Mouse (Mus musculus) E14TG2a.4 (cell line): ENCODE results near the gene Mturn.

Source experiments
- H3K27me3 ChIP-seq: 2 replicates; pipeline ENCODE4 v1.6.1; 2014; ENCODE audit warnings: low read length, control low read depth; ENCODE audit not compliant: insufficient read depth
- H3K36me3 ChIP-seq: 2 replicates; pipeline ENCODE4 v1.6.1; 2014; ENCODE audit warnings: low read length, control low read depth; ENCODE audit not compliant: insufficient read depth
- H3K4me1 ChIP-seq: replicated peaks from 2 replicates; pipeline ENCODE4 v1.6.1; 2014; ENCODE audit warnings: low read depth, low read length, control low read depth
- H3K4me3 ChIP-seq: replicated peaks from 2 replicates; pipeline ENCODE4 v1.5.1; 2014; ENCODE audit warnings: mild to moderate bottlenecking, low read length
- H3K9me3 ChIP-seq: 2 replicates; pipeline ENCODE4 v1.6.1; 2014; ENCODE audit warnings: low read length, control low read depth
- CTCF ChIP-seq: conservative IDR thresholded peaks from 2 replicates; pipeline ENCODE4 v1.5.1; 2014; ENCODE audit warnings: low read length
- NANOG ChIP-seq: IDR thresholded peaks from 2 replicates; pipeline ENCODE4 v1.6.1; 2014; ENCODE audit warnings: borderline replicate concordance, low read length, mixed read lengths
- POU5F1 ChIP-seq: IDR thresholded peaks from 2 replicates; pipeline ENCODE4 v1.6.1; 2014; ENCODE audit warnings: low read length, borderline replicate concordance

The Mturn gene

DNA sequence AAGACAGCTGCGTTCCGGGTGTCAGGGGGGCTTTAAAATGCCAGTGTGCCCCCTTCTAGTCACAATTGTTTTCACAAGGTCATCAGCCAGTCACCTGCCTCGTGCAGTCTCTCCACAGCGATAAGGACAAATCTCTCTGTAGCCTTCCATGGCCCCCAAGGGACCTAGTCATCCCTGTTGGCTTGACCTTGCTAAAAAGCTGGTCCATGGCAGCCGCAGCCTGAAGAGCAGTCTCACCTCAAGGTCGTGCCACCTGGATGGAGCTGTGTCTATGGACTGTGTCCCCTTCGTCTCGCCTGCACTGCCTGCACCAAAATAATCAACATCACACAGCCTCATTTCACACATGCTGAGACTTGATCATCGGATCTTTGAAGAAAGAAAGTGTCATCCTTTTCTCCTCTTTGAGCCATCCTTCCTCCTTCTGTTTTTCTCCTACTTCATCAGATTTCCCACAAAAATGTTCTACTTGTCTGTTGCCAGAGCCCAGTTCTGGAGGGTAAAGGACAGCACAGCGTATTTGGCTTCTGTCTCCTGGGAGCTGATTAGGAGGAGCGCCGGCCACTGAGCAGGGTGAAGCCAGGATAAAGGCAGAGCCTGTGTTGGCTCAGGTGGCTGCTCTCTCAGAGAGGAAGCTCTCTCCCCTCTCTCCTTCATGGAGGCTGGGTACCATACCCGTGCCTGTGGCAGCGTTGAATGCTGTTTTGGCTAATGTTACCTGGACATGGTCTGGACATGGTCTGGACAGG is 10.1 kb downstream of the Mturn start:
- Histone ChIP-seq H3K27me3 (peaks cover 5% of the 10 kb centered on the region; the same call in 1 of the 2 replicates), H3K9me3 (no peaks in the 10 kb centered on the region), H3K4me3 (no peak overlapping the region), H3K36me3 (peaks cover 27% of the 10 kb centered on the region), H3K4me1 (peaks cover 40% of the 10 kb centered on the region)
- TF ChIP-seq NANOG (no peak), POU5F1 (no peak), CTCF (no peak)

DNA sequence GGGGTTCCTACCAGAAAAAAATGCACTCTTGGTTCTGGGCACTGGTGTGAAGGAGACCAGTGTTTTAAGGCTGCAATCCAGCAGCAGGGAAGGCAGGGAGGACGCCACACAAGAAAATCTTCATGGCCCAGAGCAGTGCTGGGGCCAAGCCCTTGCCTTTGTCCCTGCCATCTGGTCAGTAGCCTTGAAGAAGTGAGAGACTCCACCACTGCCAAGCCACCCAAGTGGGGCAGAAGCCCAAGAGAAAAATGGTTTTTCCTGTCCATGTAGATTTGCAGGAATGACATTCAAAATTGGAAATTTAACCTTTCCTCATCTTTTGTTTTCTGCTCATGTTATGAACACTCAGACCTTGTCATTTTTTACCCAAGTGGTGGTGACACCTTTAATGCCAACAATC is 10.8 kb downstream of the Mturn start:
- Histone ChIP-seq H3K4me1 (peaks cover 46% of the 10 kb centered on the region), H3K9me3 (no peaks in the 10 kb centered on the region), H3K36me3 (peaks cover 27% of the 10 kb centered on the region), H3K4me3 (no peak overlapping the region), H3K27me3 (peaks cover 5% of the 10 kb centered on the region; the same call in 1 of the 2 replicates)
- TF ChIP-seq NANOG (no peak), POU5F1 (no peak), CTCF (no peak)

DNA sequence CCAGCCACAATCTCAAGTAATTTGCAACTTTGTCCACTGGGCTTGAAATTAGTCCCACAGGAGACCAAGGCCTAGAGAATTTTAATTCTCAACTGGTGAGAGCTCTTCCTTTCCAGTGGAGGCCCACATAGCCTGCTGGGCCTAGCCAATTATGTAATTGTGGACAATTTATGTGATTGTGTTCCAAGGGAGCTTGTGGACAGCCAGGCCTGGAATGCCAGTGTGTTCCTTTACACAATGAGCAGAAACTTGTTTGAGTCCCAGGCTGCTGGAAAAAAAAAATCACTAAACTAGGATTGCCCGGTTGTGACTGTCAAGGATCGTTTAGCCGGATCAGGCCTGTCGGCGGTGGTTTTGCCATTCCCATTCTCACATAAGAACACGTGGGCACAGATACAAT is 11.9 kb downstream of the Mturn start:
- Histone ChIP-seq H3K27me3 (peaks cover 5% of the 10 kb centered on the region; the same call in 1 of the 2 replicates), H3K4me3 (no peak overlapping the region)

DNA sequence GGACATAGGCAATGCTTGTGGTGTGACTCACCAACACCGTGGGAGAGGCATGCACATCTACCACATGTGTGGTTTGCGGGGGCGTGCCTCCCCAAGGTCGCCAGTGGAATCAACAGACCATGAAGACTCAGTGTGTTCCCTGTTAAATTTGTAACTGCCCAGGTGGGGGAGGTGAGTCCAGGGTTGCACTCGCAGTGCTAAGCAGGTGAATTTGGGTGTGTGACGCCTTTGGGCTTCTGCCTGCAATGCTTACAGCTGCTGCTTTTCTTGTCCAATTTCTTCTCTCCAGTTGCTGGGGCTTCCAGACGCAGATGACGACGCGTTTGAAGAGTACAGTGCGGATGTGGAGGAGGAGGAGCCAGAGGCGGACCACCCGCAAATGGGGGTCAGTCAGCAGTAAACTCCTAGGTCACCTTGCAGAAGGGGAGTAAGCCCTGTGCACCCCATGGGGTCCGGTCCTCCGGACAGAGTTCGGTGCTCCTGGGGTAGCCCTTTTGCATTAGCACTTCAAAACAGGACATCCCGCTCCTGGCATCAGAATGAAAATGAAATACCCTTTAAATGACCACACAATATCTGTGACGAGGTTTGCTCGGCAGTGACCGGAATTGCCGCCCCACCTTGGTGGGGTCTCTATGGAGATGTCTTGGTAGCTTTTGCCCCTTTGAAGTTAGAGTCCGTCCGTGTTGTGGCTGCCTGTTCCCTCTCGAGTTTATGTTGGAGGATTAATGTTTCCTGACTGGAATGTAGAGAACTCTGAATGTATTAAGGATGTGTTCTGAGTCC is 17.5 kb downstream of the Mturn start:
- Histone ChIP-seq H3K4me3 (peak overlapping the region; percentile 62), H3K4me1 (peaks cover 71% of the 10 kb centered on the region), H3K36me3 (no peaks in the 10 kb centered on the region), H3K9me3 (no peaks in the 10 kb centered on the region), H3K27me3 (peaks cover 25% of the 10 kb centered on the region; the same call in 1 of the 2 replicates)
- TF ChIP-seq POU5F1 (no peak), CTCF (no peak), NANOG (no peak)

More for the DNA sequence above, 11.9 kb downstream of the Mturn start:
- H3K4me1 ChIP-seq, result peaks cover 43% of the 10 kb centered on the region
- TF ChIP-seq NANOG (no peak), CTCF (no peak), POU5F1 (no peak)
- no peaks in the 10 kb centered on the region for H3K9me3 ChIP-seq
- H3K36me3 ChIP-seq, result peaks cover 27% of the 10 kb centered on the region

DNA sequence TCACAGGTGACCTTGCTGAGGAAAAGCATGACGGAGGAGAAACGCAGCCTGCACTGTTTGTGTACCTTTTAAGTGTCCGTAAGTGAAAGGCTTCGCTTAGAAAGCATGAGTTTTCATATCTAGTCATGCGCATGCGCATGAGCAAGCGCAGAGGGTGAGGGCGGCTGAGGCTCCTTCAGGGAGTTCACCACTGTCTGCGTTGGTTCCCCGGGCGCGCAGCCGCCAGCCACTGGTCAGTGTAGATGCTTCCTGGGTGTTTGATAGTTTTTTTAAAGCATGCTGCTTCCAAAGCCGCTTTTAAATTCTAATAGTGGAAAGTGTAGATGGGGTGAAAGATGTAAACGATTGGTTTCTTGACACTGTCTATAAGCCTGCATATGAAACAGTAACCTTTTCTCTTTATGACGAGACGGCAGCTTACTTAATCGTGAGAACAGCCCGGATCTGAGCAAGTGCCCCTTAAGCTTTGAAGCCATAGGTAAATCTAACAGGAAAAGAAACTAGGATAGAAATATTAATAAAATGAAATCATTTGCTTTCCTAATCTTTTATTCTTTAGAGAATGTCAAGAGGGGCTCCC is 18.1 kb downstream of the Mturn start:
- TF ChIP-seq POU5F1 (no peak), NANOG (no peak), CTCF (no peak)
- Histone ChIP-seq H3K27me3 (peaks cover 25% of the 10 kb centered on the region; the same call in 1 of the 2 replicates), H3K36me3 (no peaks in the 10 kb centered on the region), H3K4me3 (peak overlapping the region; percentile 62), H3K4me1 (peaks cover 77% of the 10 kb centered on the region), H3K9me3 (no peaks in the 10 kb centered on the region)

DNA sequence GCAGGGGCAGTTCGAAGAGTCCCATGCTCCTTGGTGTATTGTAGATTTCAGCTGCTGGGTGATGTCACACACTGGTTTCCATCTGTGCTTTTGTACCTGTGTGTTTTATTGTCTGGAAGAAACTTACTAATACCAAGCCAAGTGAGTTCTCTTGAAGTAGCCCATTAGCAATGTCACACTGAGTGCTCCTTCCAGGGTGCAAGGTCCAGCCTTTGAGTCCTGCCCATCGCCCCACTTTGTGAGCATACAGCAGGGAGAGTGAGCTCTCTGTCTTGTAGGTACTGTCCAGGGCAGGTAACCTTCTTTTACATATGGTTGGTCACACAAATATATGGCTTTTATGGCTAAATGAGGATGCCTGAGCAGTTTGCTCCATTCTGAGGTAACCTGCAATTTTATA is 19.1 kb downstream of the Mturn start:
- Histone ChIP-seq H3K9me3 (no peaks in the 10 kb centered on the region), H3K27me3 (peaks cover 25% of the 10 kb centered on the region; the same call in 1 of the 2 replicates), H3K36me3 (no peaks in the 10 kb centered on the region), H3K4me3 (no peak overlapping the region), H3K4me1 (peaks cover 86% of the 10 kb centered on the region)
- TF ChIP-seq NANOG (no peak), POU5F1 (no peak), CTCF (no peak)

DNA sequence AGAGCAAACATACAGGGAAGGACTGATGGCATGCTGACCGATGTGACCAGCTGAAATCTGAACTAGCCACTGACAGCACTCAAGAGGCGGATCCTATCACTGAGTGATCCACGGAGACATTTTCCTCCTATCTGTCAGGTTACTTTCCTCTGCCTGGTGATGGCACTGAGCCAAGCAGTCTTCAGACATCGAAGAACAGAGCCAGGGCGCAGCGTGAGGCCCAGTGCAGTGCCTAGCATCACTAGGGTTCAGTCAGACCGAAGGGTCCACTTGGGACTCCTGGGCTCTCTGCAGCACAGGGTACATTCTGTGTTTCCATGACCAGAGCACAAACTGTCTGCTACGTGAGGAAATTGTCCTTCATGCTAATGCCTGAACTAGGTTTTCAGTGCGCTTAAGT is 20.5 kb downstream of the Mturn start:
- H3K4me3 ChIP-seq, result no peak overlapping the region
- H3K4me1 ChIP-seq, result peaks cover 95% of the 10 kb centered on the region
- H3K9me3 ChIP-seq, result no peaks in the 10 kb centered on the region
- no peaks in the 10 kb centered on the region for H3K36me3 ChIP-seq
- TF ChIP-seq NANOG, result no peak
- TF ChIP-seq CTCF, result no peak
- TF ChIP-seq POU5F1, result no peak
- peaks cover 28% of the 10 kb centered on the region for H3K27me3 ChIP-seq
